In the genomic region with DNA sequence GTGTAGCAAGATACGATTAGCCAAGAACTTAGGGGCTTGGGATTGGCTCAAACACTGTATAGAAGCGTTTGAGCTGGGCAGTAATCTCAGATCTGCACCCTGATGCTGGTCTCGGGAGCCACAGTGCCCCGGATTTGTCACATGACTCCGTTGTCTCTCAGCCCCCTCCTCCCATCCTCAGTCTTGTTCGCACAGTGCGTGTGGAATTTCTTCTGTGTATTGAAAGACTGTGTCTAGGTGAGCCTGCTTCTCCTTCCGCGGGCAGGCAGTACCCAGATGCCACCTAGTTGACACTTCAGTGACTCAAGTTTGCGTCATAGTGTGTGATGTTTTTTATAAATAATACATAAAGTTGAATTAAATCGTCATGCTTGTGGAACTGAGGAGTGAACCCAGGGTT, we compare ENCODE assay signal across 19 mouse cellular contexts.
DNase-seq lines count a peak whose midpoint lies in the region; ATAC-seq and TF ChIP-seq lines count a peak whose summit lies in the region.
"Had no signal": no experiment of that assay in that cellular context is flagged by ENCODE, and none has a peak within 500 bp of the region (broad histone marks: within the 10 kb centered on the region; RNA-seq: fewer than 3 reads in every experiment).

No protein-coding gene starts in this region.

- TF ChIP-seq CTCF in hindbrain, postnatal 0 days (IDR thresholded peaks at IDR 0.05; ENCODE audit: low read depth), result no peak
- no peak for TF ChIP-seq CTCF in cerebellum, adult 2 months (IDR thresholded peaks at IDR 0.05; ENCODE audit: borderline replicate concordance, insufficient read depth, low read depth, low read length)

- no peak overlapping the region for H3K4me3 ChIP-seq in hindbrain, embryonic 11.5 days (ENCODE audit: low read depth, low read length)
- no peak overlapping the region for H3K4me3 ChIP-seq in hindbrain, postnatal 0 days (ENCODE audit: low read length)
- no peak overlapping the region for H3K4me3 ChIP-seq in midbrain, embryonic 13.5 days (replicated peaks)
- no peak overlapping the region for H3K4me3 ChIP-seq in midbrain, embryonic 16.5 days (ENCODE audit: low read depth, low read length)
- H3K4me3 ChIP-seq in hindbrain, embryonic 13.5 days, result no peak overlapping the region
- H3K4me3 ChIP-seq in cerebellum, adult 2 months (replicated peaks; ENCODE audit: insufficient read depth, low read depth, low read length), result no peak overlapping the region
- H3K4me3 ChIP-seq: embryonic facial prominence, embryonic 12.5 days; forebrain, embryonic 13.5 days; heart, embryonic 13.5 days; intestine, embryonic 15.5 days had no signal

- no peak overlapping the region for H3K4me2 ChIP-seq in hindbrain, embryonic 11.5 days (replicated peaks; ENCODE audit: low read depth, low read length)
- no peak overlapping the region for H3K4me2 ChIP-seq in hindbrain, postnatal 0 days (ENCODE audit: low read depth, low read length)
- no peak overlapping the region for H3K4me2 ChIP-seq in midbrain, embryonic 13.5 days (replicated peaks)
- no peak overlapping the region for H3K4me2 ChIP-seq in midbrain, embryonic 16.5 days (ENCODE audit: low read length)
- no peak overlapping the region for H3K4me2 ChIP-seq in hindbrain, embryonic 13.5 days
- H3K4me2 ChIP-seq: embryonic facial prominence, embryonic 12.5 days; forebrain, embryonic 13.5 days; heart, embryonic 13.5 days; intestine, embryonic 15.5 days had no signal

- no peaks in the 10 kb centered on the region for H3K36me3 ChIP-seq in hindbrain, embryonic 11.5 days (ENCODE audit: control insufficient read depth, insufficient read depth, low read length)
- no peaks in the 10 kb centered on the region for H3K36me3 ChIP-seq in hindbrain, postnatal 0 days (ENCODE audit: insufficient read depth, low read length)
- peaks cover 27% of the 10 kb centered on the region for H3K36me3 ChIP-seq in midbrain, embryonic 13.5 days
- H3K36me3 ChIP-seq in midbrain, embryonic 16.5 days (ENCODE audit: control insufficient read depth, insufficient read depth, low read length), result peaks cover 15% of the 10 kb centered on the region
- peaks cover 29% of the 10 kb centered on the region for H3K36me3 ChIP-seq in hindbrain, embryonic 13.5 days

- DNase-seq in hindbrain, embryonic 11.5 days (ENCODE audit: low spot score), result peak; percentile 9
- DNase-seq in hindbrain, postnatal 0 days (ENCODE audit: low spot score), result no peak
- DNase-seq in cerebellum, adult 2 months, result no peak
- DNase-seq: adrenal gland, adult 8-10 months; adrenal gland, postnatal 36 days; cerebellum, adult 8-10 months; cerebellum, postnatal 25 days; forebrain, postnatal 0 days; gastrocnemius, postnatal 14 days; heart, postnatal 36 days had no signal

- ATAC-seq in hindbrain, embryonic 11.5 days (ENCODE audit: low FRiP score), result peak; percentile 58; the same call in 1 of the 2 replicates
- no peak for ATAC-seq in hindbrain, postnatal 0 days
- ATAC-seq in midbrain, embryonic 13.5 days, result peak; percentile 14; the same call in 1 of the 2 replicates
- ATAC-seq in midbrain, embryonic 16.5 days, result no peak
- 0 out of 2 replicates have a peak, but pooled peaks have one; percentile 9 for ATAC-seq in hindbrain, embryonic 13.5 days (ENCODE audit: low FRiP score)
- 0 out of 2 replicates have a peak, but pooled peaks have one; percentile 7 for ATAC-seq in megakaryocyte, adult 5-6 weeks (ENCODE audit: poor library complexity, severe bottlenecking)
- ATAC-seq: forebrain, embryonic 13.5 days; forebrain, postnatal 0 days; intestine, embryonic 15.5 days had no signal

- no peak overlapping the region for H3K9ac ChIP-seq in hindbrain, embryonic 11.5 days (ENCODE audit: low read depth, low read length)
- no peak overlapping the region for H3K9ac ChIP-seq in hindbrain, postnatal 0 days (replicated peaks; ENCODE audit: low read length)
- no peak overlapping the region for H3K9ac ChIP-seq in midbrain, embryonic 13.5 days (replicated peaks)
- no peak overlapping the region for H3K9ac ChIP-seq in midbrain, embryonic 16.5 days (ENCODE audit: low read depth, low read length)
- H3K9ac ChIP-seq in hindbrain, embryonic 13.5 days, result no peak overlapping the region
- H3K9ac ChIP-seq: embryonic facial prominence, embryonic 12.5 days; forebrain, embryonic 13.5 days; forebrain, postnatal 0 days; heart, embryonic 13.5 days; intestine, embryonic 15.5 days had no signal

- no peak for TF ChIP-seq POLR2A in cerebellum, adult 2 months (IDR thresholded peaks at IDR 0.05; ENCODE audit: borderline replicate concordance, insufficient read depth, low read length)

- no peak overlapping the region for H3K27ac ChIP-seq in hindbrain, embryonic 11.5 days (ENCODE audit: low read depth, low read length)
- H3K27ac ChIP-seq in hindbrain, postnatal 0 days, result no peak overlapping the region
- H3K27ac ChIP-seq in midbrain, embryonic 13.5 days, result no peak overlapping the region
- no peak overlapping the region for H3K27ac ChIP-seq in midbrain, embryonic 16.5 days (ENCODE audit: low read length)
- no peak overlapping the region for H3K27ac ChIP-seq in hindbrain, embryonic 13.5 days
- H3K27ac ChIP-seq in cerebellum, adult 2 months (ENCODE audit: insufficient read depth, low read length), result no peak overlapping the region
- H3K27ac ChIP-seq: embryonic facial prominence, embryonic 12.5 days; forebrain, embryonic 13.5 days; heart, embryonic 13.5 days; intestine, embryonic 15.5 days had no signal

- no peaks in the 10 kb centered on the region for H3K4me1 ChIP-seq in hindbrain, embryonic 11.5 days (replicated peaks; ENCODE audit: control insufficient read depth, insufficient read depth, low read length)
- H3K4me1 ChIP-seq in hindbrain, postnatal 0 days (ENCODE audit: insufficient read depth, low read length), result no peaks in the 10 kb centered on the region
- no peaks in the 10 kb centered on the region for H3K4me1 ChIP-seq in midbrain, embryonic 13.5 days (replicated peaks)
- no peaks in the 10 kb centered on the region for H3K4me1 ChIP-seq in midbrain, embryonic 16.5 days (ENCODE audit: control insufficient read depth, insufficient read depth, low read length)
- H3K4me1 ChIP-seq in hindbrain, embryonic 13.5 days (replicated peaks), result 0 out of 2 replicates have a peak, but pooled peaks cover 5% of the 10 kb centered on the region
- H3K4me1 ChIP-seq in cerebellum, adult 2 months (ENCODE audit: control insufficient read depth, insufficient read depth, low read length), result no peaks in the 10 kb centered on the region
- H3K4me1 ChIP-seq: embryonic facial prominence, embryonic 12.5 days; forebrain, embryonic 13.5 days; intestine, embryonic 15.5 days had no signal

- no peaks in the 10 kb centered on the region; the same call in 1 of the 2 replicates for H3K9me3 ChIP-seq in hindbrain, embryonic 11.5 days (ENCODE audit: control insufficient read depth, low read length)
- no peaks in the 10 kb centered on the region; the same call in 1 of the 2 replicates for H3K9me3 ChIP-seq in hindbrain, postnatal 0 days (ENCODE audit: low read length)
- peaks cover 16% of the 10 kb centered on the region for H3K9me3 ChIP-seq in midbrain, embryonic 13.5 days
- H3K9me3 ChIP-seq in midbrain, embryonic 16.5 days (replicated peaks; ENCODE audit: control insufficient read depth, low read length, poor library complexity, severe bottlenecking), result peaks cover 5% of the 10 kb centered on the region; the same call in 1 of the 2 replicates
- peaks cover 18% of the 10 kb centered on the region for H3K9me3 ChIP-seq in hindbrain, embryonic 13.5 days

- no peaks in the 10 kb centered on the region for H3K27me3 ChIP-seq in hindbrain, embryonic 11.5 days (ENCODE audit: control insufficient read depth, insufficient read depth, low read length)
- no peaks in the 10 kb centered on the region for H3K27me3 ChIP-seq in hindbrain, postnatal 0 days (ENCODE audit: insufficient read depth, low read length)
- H3K27me3 ChIP-seq in midbrain, embryonic 13.5 days, result no peaks in the 10 kb centered on the region
- H3K27me3 ChIP-seq in midbrain, embryonic 16.5 days (ENCODE audit: control insufficient read depth, insufficient read depth, low read depth, low read length), result no peaks in the 10 kb centered on the region
- H3K27me3 ChIP-seq in hindbrain, embryonic 13.5 days, result no peaks in the 10 kb centered on the region
- H3K27me3 ChIP-seq in cerebellum, adult 2 months (ENCODE audit: control insufficient read depth, insufficient read depth, low read length), result no peaks in the 10 kb centered on the region
- H3K27me3 ChIP-seq: CH12.LX; embryonic facial prominence, embryonic 12.5 days; forebrain, embryonic 13.5 days; heart, embryonic 13.5 days; intestine, embryonic 15.5 days had no signal

- 81% methylated on average over 11 of the region's 11 CpGs for WGBS in hindbrain, embryonic 11.5 days
- WGBS in hindbrain, postnatal 0 days, result 76% methylated on average over 11 of the region's 11 CpGs
- WGBS in midbrain, embryonic 13.5 days, result 84% methylated on average over 11 of the region's 11 CpGs
- WGBS in midbrain, embryonic 16.5 days, result 86% methylated on average over 11 of the region's 11 CpGs
- 80% methylated on average over 11 of the region's 11 CpGs for WGBS in hindbrain, embryonic 13.5 days
- WGBS in cerebellum, adult 2 months, result 83% methylated on average over 11 of the region's 11 CpGs

Comparison
In these comparisons a context has a peak if more than half of its experiments do, and no peak if none do; other contexts are left out.
1. ATAC-seq: peak in hindbrain, embryonic 11.5 days (single experiment), midbrain, embryonic 13.5 days (single experiment), hindbrain, embryonic 13.5 days (single experiment) and megakaryocyte, adult 5-6 weeks (single experiment); none in hindbrain, postnatal 0 days (single experiment) and midbrain, embryonic 16.5 days (single experiment).